Mouse (Mus musculus): ENCODE measurements around the gene Dnah3. TPM values are rescaled to one million over a fixed set of nuclear protein-coding genes. Genes with fewer than 3 reads are reported as not detected.

The Dnah3 gene
- polyA plus RNA-seq, 1 experiment from 2014 or later = 0.40 TPM

DNA sequence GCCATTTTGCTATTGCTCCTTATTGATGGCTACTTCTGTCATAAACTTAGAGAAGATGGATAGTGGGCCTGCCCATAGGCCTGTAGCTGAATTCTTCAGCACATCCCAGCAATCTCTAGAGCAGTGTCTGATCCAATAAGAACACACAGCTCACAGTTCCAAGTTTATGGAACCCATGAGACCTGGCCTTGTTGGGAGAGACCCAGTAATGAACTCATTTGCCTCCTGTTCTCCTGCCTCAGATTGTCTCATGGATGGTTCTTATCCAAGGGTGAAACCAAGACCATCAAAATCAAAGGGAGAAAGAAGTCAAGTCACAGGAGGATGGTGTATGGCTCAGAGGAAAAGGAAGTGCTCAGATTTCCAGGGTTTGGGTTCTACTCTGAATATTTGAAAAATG lies 44.6 kb downstream of the Dnah3 start:
- Histone ChIP-seq H3K27ac (no peak overlapping the region), H3K4me1 (no peaks in the 10 kb centered on the region), H3K4me2 (no peak overlapping the region), H3K9ac (no peak overlapping the region), H3K9me3 (no peaks in the 10 kb centered on the region), H3K4me3 (no peak overlapping the region), H3K36me3 (no peaks in the 10 kb centered on the region), H3K27me3 (no peaks in the 10 kb centered on the region)
- no peak for ATAC-seq (ENCODE audit: borderline replicate concordance, extremely low read depth, low FRiP score, low TSS enrichment)

DNA sequence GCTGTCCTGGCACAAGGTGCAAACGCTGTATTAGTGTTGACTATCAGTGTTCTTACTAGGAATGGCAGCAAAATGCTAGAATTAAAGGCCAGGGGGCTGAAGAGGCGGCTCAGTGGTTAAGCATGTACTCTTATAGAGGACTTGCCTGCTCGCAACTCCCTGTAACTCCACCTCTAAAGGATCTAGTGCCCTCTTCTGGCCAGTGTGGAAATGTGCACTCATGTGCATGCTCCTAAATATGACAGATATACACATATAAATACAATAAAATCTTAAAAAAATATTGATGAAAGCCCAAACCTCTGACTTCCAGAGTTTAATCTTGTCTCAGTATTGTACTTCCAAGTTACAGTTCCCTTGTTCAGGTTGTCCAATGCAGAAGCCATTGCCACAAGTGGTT lies 51.1 kb downstream of the Dnah3 start:
- Histone ChIP-seq H3K36me3 (no peaks in the 10 kb centered on the region), H3K4me2 (no peak overlapping the region), H3K4me1 (no peaks in the 10 kb centered on the region), H3K27ac (no peak overlapping the region), H3K9ac (no peak overlapping the region), H3K4me3 (no peak overlapping the region), H3K9me3 (no peaks in the 10 kb centered on the region), H3K27me3 (no peaks in the 10 kb centered on the region)
- no peak for ATAC-seq (ENCODE audit: borderline replicate concordance, extremely low read depth, low FRiP score, low TSS enrichment)
- WGBS = 77% methylated on average over 3 of the region's 3 CpGs

DNA sequence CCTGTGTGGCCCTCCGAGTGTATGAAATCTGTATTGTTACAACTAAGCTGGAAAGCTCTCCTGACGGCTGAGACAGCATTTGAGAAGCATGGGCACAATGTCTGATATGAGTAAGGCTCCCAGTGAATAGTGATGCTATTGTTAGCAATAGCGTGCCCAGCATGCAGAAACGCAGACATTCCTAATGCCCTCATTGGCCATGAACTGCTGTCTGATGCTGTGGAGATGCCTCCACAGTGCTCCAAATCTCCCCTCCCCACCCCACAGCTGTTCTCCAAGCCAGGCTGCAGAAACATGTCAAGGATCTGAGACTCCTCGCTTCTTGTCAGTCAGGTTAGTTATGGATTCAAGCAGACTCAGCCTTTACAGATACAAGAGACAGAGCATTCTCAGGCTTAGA lies 58.7 kb downstream of the Dnah3 start:
- ATAC-seq (ENCODE audit: borderline replicate concordance, extremely low read depth, low FRiP score, low TSS enrichment) = no peak
- 74% methylated on average over 5 of the region's 5 CpGs for WGBS

DNA sequence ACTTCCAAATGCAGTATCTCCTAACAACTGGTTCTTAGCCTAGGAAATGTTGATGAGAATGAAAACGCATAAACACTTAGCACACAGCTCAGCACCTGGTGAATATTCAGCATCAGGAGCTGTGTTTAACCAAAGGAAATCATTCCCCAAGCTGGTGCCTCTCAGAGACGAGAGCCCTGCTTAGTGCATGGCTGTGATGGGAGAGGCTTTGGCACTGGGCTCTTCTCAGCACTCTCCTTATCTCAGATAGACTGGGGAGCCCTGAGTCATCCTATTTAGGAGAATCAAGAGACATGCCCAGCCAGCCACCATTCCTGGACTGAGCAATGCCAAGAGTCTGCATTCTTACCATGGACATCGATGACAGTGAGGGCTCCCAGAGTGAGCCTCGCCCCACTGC lies 60.1 kb downstream of the Dnah3 start:
- ATAC-seq (ENCODE audit: borderline replicate concordance, extremely low read depth, low FRiP score, low TSS enrichment) = no peak
- 77% methylated on average over 4 of the region's 4 CpGs for WGBS

More for the DNA sequence above, 58.7 kb downstream of the Dnah3 start:
- no peaks in the 10 kb centered on the region for H3K36me3 ChIP-seq
- no peaks in the 10 kb centered on the region for H3K9me3 ChIP-seq
- H3K4me2 ChIP-seq = no peak overlapping the region
- H3K4me3 ChIP-seq = no peak overlapping the region
- H3K4me1 ChIP-seq = no peaks in the 10 kb centered on the region
- no peak overlapping the region for H3K9ac ChIP-seq
- no peak overlapping the region for H3K27ac ChIP-seq
- H3K27me3 ChIP-seq = no peaks in the 10 kb centered on the region

DNA sequence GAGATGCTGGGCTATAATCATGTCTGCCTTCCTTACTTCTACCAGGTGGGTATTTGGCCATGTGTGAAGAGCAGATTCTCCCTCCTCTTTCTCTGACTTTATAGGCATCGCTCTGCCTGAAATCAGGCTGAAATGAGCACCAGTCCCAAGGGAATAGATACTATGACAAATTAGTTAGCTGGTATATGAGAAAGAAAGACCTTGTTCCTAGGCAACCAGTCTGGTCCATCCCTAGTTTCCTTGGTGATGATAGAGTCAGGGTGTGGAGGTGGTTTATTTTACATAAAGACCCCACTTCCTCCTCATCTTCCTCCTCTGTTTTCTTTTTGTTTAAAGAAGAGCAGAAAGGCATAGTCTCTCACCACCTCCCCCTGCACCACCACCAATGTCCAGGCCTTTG lies 60.5 kb downstream of the Dnah3 start:
- WGBS = 83% methylated on average over 1 of the region's 1 CpGs
- no peak for ATAC-seq (ENCODE audit: borderline replicate concordance, extremely low read depth, low FRiP score, low TSS enrichment)

More for the DNA sequence above, 60.1 kb downstream of the Dnah3 start:
- H3K36me3 ChIP-seq = no peaks in the 10 kb centered on the region
- H3K27me3 ChIP-seq = no peaks in the 10 kb centered on the region
- no peak overlapping the region for H3K4me3 ChIP-seq
- no peak overlapping the region for H3K27ac ChIP-seq
- H3K4me1 ChIP-seq = no peaks in the 10 kb centered on the region
- H3K4me2 ChIP-seq = no peak overlapping the region
- H3K9ac ChIP-seq = no peak overlapping the region
- H3K9me3 ChIP-seq = no peaks in the 10 kb centered on the region

DNA sequence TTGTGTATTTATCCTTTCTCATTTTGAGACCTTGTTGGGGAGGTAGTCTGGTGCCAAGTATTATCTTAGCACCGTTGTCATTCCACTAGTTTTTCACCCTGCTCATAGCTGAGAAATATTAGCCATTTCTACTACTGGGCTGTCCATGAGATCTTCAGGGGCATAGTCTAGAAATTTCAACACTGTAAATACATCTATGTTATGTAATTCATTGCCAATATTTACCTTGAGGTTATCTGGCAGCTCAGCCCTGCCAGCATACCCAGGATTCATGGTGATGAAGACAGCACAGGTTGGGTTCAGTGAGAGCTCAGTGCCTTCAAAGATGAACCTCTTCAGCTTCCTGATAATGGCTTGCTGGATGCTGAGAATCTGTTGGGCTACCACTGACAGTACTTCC lies 66.4 kb downstream of the Dnah3 start:
- Histone ChIP-seq H3K4me2 (no peak overlapping the region), H3K4me3 (no peak overlapping the region), H3K27ac (no peak overlapping the region), H3K36me3 (no peaks in the 10 kb centered on the region), H3K4me1 (no peaks in the 10 kb centered on the region), H3K9ac (no peak overlapping the region), H3K27me3 (no peaks in the 10 kb centered on the region), H3K9me3 (no peaks in the 10 kb centered on the region)
- 74% methylated on average over 1 of the region's 1 CpGs for WGBS
- ATAC-seq (ENCODE audit: borderline replicate concordance, extremely low read depth, low FRiP score, low TSS enrichment) = no peak

More for the DNA sequence above, 60.5 kb downstream of the Dnah3 start:
- no peaks in the 10 kb centered on the region for H3K36me3 ChIP-seq
- H3K4me1 ChIP-seq = no peaks in the 10 kb centered on the region
- no peak overlapping the region for H3K27ac ChIP-seq
- H3K9me3 ChIP-seq = no peaks in the 10 kb centered on the region
- no peaks in the 10 kb centered on the region for H3K27me3 ChIP-seq
- no peak overlapping the region for H3K4me3 ChIP-seq
- H3K9ac ChIP-seq = no peak overlapping the region
- no peak overlapping the region for H3K4me2 ChIP-seq

DNA sequence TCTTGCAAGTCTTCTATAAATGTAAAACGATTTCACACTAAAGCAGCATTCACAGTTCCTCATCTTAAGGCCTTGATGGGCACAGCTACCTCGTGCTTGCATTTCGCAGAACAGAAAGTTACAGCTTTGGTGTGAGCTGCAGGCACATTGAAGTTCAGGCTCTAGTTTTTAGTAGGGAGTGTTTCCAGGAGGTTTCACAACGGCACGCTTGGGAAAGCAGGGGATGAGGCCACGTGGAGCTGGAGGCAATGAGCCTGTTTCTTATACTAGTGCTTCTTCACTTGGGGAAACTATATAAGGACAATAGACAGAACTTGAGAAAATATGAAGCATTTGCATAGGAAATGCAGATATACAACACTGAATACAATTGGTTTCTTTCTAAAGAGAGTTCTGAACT lies 98.0 kb downstream of the Dnah3 start:
- no peak overlapping the region for H3K27ac ChIP-seq
- H3K36me3 ChIP-seq = no peaks in the 10 kb centered on the region
- H3K4me2 ChIP-seq = no peak overlapping the region
- H3K4me3 ChIP-seq = no peak overlapping the region
- ATAC-seq (ENCODE audit: borderline replicate concordance, extremely low read depth, low FRiP score, low TSS enrichment) = no peak
- H3K4me1 ChIP-seq = no peaks in the 10 kb centered on the region
- no peaks in the 10 kb centered on the region for H3K27me3 ChIP-seq
- no peaks in the 10 kb centered on the region for H3K9me3 ChIP-seq
- H3K9ac ChIP-seq = no peak overlapping the region
- 72% methylated on average over 6 of the region's 6 CpGs for WGBS

DNA sequence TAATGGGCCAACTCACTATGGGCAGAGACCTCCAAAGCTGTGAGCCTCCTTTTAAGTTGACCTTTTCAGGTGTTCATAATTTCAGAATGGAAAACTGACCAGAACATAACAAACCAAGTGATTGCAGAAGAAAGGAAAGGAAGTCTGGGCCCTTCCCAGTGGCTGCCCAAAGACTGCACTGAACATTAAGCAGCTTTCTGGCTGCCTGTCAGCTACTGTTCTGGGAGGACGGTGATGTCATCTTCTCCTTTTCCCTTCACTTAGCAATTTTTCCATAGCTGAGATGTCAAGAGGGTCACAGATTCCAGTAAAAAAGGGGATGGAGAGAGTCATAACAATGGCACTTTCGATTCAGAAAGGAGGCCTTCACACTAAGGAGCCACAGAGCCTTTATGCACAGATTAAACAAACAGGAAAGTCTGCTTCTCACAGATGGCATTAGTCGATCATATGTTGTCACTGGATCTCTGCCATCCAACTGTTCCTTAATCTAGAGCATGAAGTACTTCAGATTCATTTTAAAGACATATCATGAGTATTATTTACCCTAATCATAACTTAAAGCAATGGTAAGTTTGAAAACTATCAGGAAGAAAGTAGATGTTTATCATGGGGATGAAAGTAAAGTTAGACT lies 109.7 kb downstream of the Dnah3 start:
- Histone ChIP-seq H3K27me3 (no peaks in the 10 kb centered on the region), H3K9ac (no peak overlapping the region), H3K9me3 (no peaks in the 10 kb centered on the region), H3K4me1 (no peaks in the 10 kb centered on the region), H3K27ac (no peak overlapping the region), H3K4me2 (no peak overlapping the region), H3K4me3 (no peak overlapping the region), H3K36me3 (no peaks in the 10 kb centered on the region)
- no peak for ATAC-seq (ENCODE audit: borderline replicate concordance, extremely low read depth, low FRiP score, low TSS enrichment)
- 38% methylated on average over 3 of the region's 3 CpGs for WGBS

DNA sequence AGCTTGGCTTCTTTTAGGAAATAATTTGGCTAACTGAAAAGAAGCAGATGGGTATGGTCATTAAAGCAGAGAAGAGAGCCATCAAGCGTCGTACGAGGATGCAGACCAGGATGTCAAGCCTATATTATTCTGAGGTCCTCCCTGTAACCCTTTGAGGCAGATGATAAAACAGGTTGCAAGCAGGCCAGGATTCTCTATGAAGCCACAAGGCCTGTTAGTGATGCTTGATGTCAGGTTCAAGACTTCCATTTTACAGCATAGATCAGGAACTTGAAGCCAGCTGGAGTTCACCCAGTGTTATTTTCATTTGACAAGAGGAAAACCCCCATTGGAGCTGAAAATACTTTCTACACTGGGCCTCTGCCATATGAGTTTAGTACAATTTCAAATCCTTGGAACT lies 114.9 kb downstream of the Dnah3 start:
- Histone ChIP-seq H3K27me3 (no peaks in the 10 kb centered on the region), H3K4me1 (no peaks in the 10 kb centered on the region), H3K4me2 (no peak overlapping the region), H3K27ac (no peak overlapping the region), H3K9ac (no peak overlapping the region), H3K4me3 (no peak overlapping the region), H3K36me3 (no peaks in the 10 kb centered on the region), H3K9me3 (no peaks in the 10 kb centered on the region)
- ATAC-seq (ENCODE audit: borderline replicate concordance, extremely low read depth, low FRiP score, low TSS enrichment) = no peak
- 77% methylated on average over 3 of the region's 3 CpGs for WGBS

DNA sequence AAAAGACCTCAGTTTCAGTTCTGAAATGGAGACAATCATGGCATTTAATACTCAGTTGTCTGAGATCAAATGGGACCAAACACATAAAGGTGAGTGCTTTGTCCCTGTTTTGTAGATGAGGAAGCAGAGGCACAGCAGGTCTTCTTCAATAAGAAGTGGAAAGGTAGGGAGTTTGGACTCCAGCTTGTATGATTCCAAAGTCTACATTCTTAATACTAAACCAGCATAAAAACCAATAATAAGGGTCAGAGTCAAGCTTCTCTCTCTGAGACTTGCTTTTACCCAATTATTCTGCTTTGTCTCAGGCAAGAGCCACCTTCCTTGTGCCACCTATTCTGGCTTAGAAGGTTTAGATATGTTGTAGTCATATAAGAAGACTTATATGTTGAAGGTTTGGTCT lies 116.5 kb downstream of the Dnah3 start:
- Histone ChIP-seq H3K27me3 (no peaks in the 10 kb centered on the region), H3K9me3 (no peaks in the 10 kb centered on the region), H3K27ac (no peak overlapping the region), H3K4me1 (no peaks in the 10 kb centered on the region), H3K4me2 (no peak overlapping the region), H3K4me3 (no peak overlapping the region), H3K9ac (no peak overlapping the region), H3K36me3 (no peaks in the 10 kb centered on the region)
- no peak for ATAC-seq (ENCODE audit: borderline replicate concordance, extremely low read depth, low FRiP score, low TSS enrichment)

DNA sequence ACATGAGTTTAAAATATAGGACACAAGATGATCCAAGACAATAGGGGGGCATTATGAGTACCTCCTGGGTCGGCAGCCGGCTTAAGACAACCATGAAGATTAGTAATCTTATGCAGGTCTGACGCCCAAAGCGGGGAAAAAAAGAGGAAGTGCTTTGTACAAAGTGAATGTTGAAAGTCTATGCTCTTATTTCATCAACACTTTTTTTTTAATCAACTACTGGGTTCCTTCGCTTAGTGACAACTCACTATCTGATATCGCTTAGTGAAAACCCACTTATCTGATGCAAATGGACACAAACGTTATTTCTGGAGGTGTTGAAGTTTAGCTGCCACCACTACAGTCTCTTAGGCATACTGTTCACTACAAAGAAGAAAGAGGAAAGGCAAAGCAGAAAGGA lies 117.5 kb downstream of the Dnah3 start:
- 80% methylated on average over 7 of the region's 7 CpGs for WGBS
- Histone ChIP-seq H3K27me3 (no peaks in the 10 kb centered on the region), H3K27ac (no peak overlapping the region), H3K36me3 (no peaks in the 10 kb centered on the region), H3K9ac (no peak overlapping the region), H3K4me3 (no peak overlapping the region), H3K4me2 (no peak overlapping the region), H3K4me1 (no peaks in the 10 kb centered on the region), H3K9me3 (no peaks in the 10 kb centered on the region)
- no peak for ATAC-seq (ENCODE audit: borderline replicate concordance, extremely low read depth, low FRiP score, low TSS enrichment)

DNA sequence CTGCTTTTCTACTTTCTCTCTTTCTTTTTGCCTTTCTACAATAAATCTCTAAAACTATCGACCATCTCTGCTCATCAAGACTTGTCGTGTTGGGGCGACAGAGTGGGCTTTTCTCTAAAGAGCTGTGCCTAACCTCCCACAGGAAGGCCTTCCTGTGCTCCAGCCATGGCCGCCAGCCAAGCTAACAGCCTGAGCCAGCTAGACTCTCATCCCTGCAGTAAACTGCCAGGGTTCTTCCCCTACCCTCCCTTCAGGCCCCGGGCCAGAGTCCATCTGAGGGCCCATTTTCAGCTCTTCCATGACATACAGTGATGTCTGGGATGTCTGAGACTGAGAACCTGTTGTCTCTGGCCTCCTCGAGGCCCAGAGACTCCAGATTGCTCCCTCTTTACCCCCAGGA lies 118.8 kb downstream of the Dnah3 start:
- H3K4me2 ChIP-seq = no peak overlapping the region
- no peak overlapping the region for H3K9ac ChIP-seq
- no peaks in the 10 kb centered on the region for H3K9me3 ChIP-seq
- H3K4me1 ChIP-seq = no peaks in the 10 kb centered on the region
- H3K4me3 ChIP-seq = no peak overlapping the region
- no peak overlapping the region for H3K27ac ChIP-seq
- ATAC-seq (ENCODE audit: borderline replicate concordance, extremely low read depth, low FRiP score, low TSS enrichment) = no peak
- WGBS = 67% methylated on average over 6 of the region's 6 CpGs
- H3K36me3 ChIP-seq = no peaks in the 10 kb centered on the region
- no peaks in the 10 kb centered on the region for H3K27me3 ChIP-seq

DNA sequence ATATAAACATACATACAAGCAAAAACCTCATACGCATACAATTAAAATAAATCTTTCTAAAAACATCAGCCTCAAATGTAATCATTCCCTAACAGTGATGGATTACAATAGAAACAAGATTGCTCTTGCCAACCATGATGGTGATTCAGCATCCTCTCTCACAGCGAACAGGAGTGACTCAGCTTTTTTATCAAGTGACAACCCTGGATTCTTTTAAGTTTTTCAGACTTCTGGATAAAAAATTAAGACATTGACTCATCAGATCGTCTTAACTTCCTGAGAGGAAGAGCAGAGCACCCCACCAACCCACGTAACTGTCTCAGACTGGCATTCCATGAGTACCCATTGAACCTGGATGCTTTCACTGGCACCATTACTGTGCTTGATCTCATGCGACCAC lies 120.9 kb downstream of the Dnah3 start:
- no peaks in the 10 kb centered on the region for H3K9me3 ChIP-seq
- H3K4me3 ChIP-seq = no peak overlapping the region
- H3K4me1 ChIP-seq = no peaks in the 10 kb centered on the region
- H3K27ac ChIP-seq = no peak overlapping the region
- no peak for ATAC-seq (ENCODE audit: borderline replicate concordance, extremely low read depth, low FRiP score, low TSS enrichment)
- H3K4me2 ChIP-seq = no peak overlapping the region
- no peak overlapping the region for H3K9ac ChIP-seq
- no peaks in the 10 kb centered on the region for H3K36me3 ChIP-seq
- no peaks in the 10 kb centered on the region for H3K27me3 ChIP-seq
- 77% methylated on average over 5 of the region's 5 CpGs for WGBS

Data from lung, embryonic 15.5 days (tissue).